Mouse (Mus musculus) layer of hippocampus, postnatal 25 days (tissue): ENCODE results near the gene Nav2. TPM values are rescaled to one million over a fixed set of nuclear protein-coding genes. Genes with fewer than 3 reads are reported as not detected.

ENCODE experiments used
- DNase-seq, 2 experiments: peaks; one replicate each; pipeline ENCODE4 v3.0.0; 2022; ENCODE audit warnings: mixed read lengths in 2 of 2, low spot score in 1 of 2; ENCODE audit errors: extremely low spot score in 1 of 2
- total RNA-seq, 2 experiments: library from RNA; stranded (reverse); gene quantifications; 2 replicates each; pipeline ENCODE4 v1.2.3; 2021

Nav2 gene
- total RNA-seq, 2 experiments from 2014 or later, result 56.4 to 101 TPM

DNA sequence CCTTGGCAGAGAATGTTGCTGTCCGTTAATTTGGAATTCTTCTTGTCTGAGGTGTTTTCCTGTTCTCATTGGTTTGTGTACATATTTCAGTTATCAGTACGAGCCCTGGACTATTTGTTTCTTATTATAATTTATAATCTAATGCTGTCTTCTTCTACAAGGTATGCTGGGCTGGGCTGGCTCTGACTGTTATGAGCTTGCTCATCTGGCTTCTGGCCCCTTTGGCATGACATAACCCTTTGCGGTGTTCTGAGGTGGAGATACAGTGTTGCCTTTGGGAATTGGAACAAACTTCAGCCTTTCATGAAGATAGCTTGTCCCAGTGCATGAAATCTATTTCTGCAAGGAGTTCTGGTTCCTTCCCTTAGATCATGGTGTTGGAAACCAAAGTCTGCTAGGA is 431.4 kb downstream of the Nav2 start:
- DNase-seq, result no peak

GRCm38 (mm10) chr7:49341151-49341918 is 432.8 kb downstream of the Nav2 start:
- DNase-seq, result no peak

- no peak for DNase-seq
Observed at GRCm38 (mm10) chr7:49341919-49342529, 433.5 kb downstream of the Nav2 start.

DNA sequence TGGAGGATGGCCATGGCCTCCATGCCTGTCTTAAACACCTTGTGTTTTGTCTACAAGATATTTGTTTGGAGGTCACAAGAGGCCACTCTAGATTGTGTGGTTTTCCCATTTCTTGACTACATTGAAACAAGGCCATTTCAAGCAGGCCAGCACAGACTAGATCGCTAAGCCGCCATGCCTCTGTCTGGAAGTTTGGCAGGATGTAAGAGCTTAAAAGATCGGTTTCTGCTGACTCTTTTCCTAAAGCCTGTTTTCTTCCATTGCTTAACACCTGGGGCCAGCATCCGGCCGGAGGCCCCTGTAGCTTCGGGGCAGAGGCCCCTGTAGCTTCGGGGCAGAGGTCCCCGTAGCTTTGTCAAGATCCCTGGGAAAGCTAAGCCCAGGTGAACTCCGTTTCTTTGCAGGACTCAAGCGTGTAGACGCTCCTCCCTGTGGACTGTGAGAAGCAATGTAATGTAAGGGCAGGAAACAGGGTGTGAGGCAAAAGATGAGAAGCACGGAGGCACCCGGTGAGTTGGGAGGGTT is 434.1 kb downstream of the Nav2 start:
- no peak for DNase-seq

GRCm38 (mm10) chr7:49343081-49343600 is 434.6 kb downstream of the Nav2 start:
- DNase-seq, result no peak

- DNase-seq, result no peak
Observed at GRCm38 (mm10) chr7:49343752-49344484, 435.4 kb downstream of the Nav2 start.

DNA sequence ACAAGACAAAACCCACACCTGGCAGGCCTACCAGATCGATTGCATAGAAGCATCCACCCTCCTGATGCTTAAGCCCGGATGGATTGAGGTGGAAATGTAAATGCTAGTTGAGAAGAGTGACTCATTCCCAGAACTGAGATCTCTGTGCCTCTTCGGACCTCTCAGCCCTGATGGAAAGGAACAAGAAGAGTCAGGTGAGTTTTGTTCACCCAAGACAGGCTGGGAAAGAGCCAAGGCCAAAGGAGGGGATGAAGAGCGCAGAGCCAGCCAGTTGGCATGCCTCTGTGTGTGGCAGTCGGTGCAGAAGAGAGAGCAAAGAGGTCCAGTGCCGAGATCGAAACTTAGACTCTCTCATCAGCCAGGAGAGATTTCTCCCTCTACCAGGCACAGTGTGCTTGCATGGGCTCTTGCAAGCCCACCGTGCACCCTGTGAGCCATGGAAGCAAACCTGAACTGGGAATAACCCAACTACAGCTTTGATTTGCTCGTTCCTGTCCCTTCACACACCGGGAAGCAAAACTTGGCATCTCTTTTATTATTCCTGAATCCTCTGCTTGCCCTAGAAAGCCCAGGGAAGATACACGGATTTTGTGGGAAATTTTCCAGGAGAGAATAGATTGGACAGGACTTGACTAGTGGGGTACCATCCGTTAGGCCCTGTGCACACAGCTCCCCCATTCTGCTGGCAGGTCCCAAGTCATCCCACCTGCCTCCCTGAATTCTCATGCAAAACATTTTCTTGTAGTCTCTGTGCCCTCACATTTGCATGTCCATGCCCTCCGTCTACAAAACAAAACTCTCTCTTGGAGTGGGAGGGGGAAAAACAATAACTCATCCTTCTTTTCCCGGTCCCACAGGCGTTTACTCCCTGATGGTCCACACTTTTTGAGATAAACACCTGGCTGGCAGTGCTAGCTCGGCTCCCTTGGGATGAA is 439.1 kb downstream of the Nav2 start:
- DNase-seq, result no peak

- no peak for DNase-seq
Observed at GRCm38 (mm10) chr7:49348636-49349035, 440.1 kb downstream of the Nav2 start.

DNA sequence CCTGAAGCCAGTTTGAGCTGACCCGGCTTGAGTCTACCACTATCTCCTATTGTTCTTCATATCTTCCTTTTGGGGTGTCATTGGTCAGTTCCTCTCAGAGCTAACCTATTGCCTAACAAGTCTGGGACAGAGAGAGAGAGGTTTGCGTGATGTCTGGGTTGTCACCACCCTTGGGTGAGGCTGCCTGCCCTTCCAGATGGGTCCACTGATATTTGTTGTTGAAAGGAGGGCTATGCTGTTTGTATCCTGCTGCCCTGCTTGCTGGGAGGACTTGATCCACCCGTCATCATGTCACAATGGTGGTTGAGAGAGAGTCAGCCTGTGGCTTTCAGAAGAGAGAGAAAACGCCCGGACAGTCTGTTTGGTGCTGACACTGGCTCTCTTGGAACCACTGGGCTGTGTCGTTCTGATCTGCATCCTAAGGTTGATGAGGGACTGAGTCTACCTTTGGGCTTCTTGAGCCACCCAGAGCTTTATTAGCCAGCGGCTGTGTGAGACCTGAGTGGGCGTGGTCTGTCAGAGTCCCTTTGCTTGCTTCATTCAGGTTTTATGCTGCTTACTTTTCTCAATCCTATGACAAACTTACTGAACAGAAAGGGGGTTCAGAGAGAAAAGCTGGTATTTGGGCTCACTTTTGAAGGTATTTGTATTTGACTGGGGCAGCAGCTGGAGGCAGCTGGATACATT is 441.9 kb downstream of the Nav2 start:
- DNase-seq, result no peak

- no peak for DNase-seq
Observed at GRCm38 (mm10) chr7:49351596-49352258, 443.2 kb downstream of the Nav2 start.

DNA sequence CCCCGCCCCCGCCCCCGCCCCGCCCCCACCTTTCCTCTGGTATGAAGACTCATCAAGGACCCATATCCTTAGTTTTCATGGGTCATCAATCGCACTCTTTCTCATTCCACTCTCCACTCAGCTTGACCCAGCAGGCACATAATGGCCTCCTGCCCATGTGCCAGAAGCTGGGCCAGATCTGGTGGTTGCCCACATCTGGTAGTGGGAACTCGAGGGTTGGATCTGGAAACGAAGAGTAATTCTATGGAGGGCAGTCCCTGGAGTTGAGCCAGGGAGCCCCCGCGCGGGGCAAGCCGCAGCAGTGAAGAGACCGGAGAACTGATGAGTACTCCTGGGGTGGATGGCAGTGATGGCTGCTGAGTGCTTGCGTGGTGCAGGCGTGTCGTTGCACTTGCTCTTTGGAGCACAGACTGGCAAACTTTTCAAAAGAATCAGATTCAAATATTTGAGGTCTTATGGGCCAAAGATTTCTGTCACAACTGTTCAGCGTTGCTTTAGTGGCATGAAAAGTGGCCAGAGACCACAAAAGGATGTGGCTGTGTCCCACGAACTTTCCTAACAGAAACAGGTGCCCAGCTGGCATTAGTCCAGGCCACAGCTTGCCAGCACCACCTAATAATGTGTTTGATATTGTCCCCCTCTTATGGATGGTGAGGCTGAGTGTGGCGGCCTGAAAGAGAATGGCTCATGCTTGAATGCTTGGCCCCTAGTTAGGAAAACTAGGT is 449.1 kb downstream of the Nav2 start:
- no peak for DNase-seq

- DNase-seq, result no peak
Observed at GRCm38 (mm10) chr7:49359120-49359519, 450.6 kb downstream of the Nav2 start.

DNA sequence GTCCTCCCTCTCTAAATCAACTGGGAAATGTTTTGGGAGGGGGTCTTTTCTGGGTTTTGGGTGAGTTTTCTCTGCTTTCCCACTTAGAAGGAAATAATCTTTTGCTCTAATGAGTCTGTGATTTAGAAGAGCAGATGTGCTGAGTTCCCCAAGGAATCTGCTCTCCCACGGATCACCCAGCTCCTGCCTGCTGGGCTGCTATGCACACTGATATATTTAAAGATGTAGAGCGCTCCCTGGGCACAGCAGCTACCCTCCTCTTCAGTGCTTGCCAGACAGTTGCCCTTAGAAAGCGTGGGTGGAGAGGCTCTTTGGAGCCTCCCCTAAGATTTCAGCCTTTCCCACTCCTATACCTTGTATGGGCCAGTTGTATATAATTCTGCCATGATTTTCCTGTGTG is 452.1 kb downstream of the Nav2 start:
- DNase-seq, result no peak

DNA sequence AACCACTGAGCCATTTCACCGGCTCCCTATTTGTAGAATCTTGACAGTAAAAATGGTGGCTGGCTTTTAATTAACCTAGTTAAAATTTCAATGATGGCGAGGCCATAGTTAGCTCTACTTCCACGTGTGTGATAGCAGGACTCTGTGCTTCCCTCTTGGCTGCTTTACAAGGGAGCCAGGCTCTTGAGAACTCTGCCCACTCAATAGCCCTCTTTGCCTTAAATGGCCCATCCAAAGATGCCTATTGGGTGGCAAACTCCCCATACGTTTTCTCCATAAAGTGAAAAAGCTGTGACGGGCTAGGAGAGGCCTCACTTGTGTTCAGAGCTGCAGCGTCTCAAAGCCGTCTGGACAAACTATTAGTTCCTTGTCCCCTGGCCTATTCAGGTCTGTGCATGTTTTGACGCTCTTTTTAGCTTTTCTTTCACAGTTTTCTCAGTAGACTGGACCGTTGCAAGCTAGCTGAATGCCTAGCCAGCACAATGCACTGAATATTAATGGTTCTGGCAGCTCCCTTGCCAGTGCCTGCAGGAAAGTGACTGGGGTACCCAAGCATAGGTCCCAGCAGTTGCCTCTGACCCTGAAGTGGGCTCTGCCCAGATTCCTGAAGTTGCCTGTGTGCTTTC is 453.1 kb downstream of the Nav2 start:
- DNase-seq, result no peak

DNA sequence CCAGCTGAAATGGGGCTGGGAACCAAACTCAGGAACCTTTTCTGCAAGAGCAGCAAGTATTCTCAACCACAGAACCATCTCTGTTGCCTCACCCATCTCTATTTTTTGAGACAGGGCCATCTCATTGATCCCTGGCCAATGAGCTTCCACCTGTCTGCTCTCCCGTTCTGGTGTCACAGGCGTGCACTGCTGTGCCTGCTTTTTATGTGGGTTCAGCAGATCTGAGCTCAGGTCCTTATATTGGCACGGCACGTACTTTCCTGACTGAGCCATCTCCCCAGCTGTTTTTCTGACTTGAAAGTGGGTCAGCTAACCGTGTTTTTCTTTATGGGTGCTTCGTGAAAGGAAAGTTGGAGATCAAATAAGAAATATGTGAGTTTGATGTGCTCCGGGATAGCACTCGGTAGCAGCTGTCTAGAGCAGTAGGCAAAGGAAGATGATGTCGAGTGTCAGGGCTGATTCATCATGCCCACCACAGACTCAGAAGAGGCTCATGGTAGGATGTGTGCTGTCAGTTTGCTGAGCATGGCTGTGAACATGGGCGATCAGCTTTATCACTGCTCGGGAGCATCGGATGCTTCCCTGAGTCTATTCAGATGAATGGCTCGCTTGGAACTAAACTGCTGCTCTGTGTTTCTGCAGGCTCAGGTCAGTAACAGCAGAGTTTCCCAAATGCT is 456.1 kb downstream of the Nav2 start:
- no peak for DNase-seq

DNA sequence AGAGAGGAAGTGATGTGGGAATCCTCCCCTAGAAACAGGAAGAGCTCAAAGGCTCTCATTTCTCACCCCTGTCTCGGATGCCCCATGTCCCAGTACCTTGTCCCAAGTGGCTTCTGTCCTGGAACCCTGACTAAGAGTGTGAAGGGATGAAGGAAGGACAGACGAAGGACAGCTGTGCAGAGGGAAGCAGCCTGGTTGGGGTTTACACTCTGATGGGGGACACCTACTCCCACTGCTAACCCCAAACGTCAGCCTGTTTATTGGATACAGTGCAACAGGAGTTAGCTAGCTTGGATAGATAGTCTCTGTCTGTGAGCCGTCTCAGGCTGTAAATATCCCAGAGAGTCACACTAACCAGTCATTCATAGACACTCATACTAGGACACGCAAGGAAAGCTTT is 460.1 kb downstream of the Nav2 start:
- DNase-seq, result no peak

GRCm38 (mm10) chr7:49369006-49369405 is 460.5 kb downstream of the Nav2 start:
- DNase-seq, result no peak
